Mouse (Mus musculus) embryonic facial prominence, embryonic 13.5 days (tissue): ENCODE results near the gene Nlrp9c. TPM values are rescaled to one million over a fixed set of nuclear protein-coding genes. Genes with fewer than 3 reads are reported as not detected.
"Not testable (repeated sequence)": the region's sequence is repeated elsewhere in the genome, so short reads cannot be mapped to it uniquely, and the experiment has no call there.

Experiments
- ATAC-seq: fragments of 200-750 bp; cut with Nextera tagmentation; 2 replicates; pipeline ENCODE4 v1.8.0; 2017; ENCODE audit warnings: low read depth; ENCODE audit not compliant: insufficient number of reproducible peaks, insufficient read depth, low FRiP score, low TSS enrichment
- H3K27ac ChIP-seq: fragments of 300-500 bp; sonication (generic); 2 replicates; pipeline ENCODE4 v1.5.1; 2015; ENCODE audit warnings: moderate library complexity, mild to moderate bottlenecking, inconsistent platforms
- H3K27me3 ChIP-seq: fragments of 300-500 bp; sonication (generic); 2 replicates; pipeline ENCODE4 v1.6.1; 2015; ENCODE audit warnings: mild to moderate bottlenecking, inconsistent platforms
- H3K36me3 ChIP-seq: fragments of 300-500 bp; sonication (generic); 2 replicates; pipeline ENCODE4 v1.6.1; 2015; ENCODE audit warnings: mild to moderate bottlenecking, inconsistent platforms
- H3K4me1 ChIP-seq: fragments of 300-500 bp; sonication (generic); 2 replicates; pipeline ENCODE4 v1.6.1; 2015; ENCODE audit warnings: inconsistent platforms
- H3K4me2 ChIP-seq: fragments of 300-500 bp; sonication (generic); 2 replicates; pipeline ENCODE4 v1.6.1; 2015; ENCODE audit warnings: moderate library complexity, mild to moderate bottlenecking, inconsistent platforms
- H3K4me3 ChIP-seq: fragments of 300-500 bp; sonication (generic); 2 replicates; pipeline ENCODE4 v1.5.1; 2015; ENCODE audit warnings: mild to moderate bottlenecking, inconsistent platforms
- H3K9ac ChIP-seq: fragments of 300-500 bp; sonication (generic); 2 replicates; pipeline ENCODE4 v1.6.1; 2015; ENCODE audit warnings: mild to moderate bottlenecking, inconsistent platforms
- H3K9me3 ChIP-seq: fragments of 300-500 bp; sonication (generic); 2 replicates; pipeline ENCODE4 v1.6.1; 2016; ENCODE audit warnings: inconsistent platforms
- WGBS: fragments of 180-500 bp; shearing (Covaris S2); methylation state at CpG from one replicate; pipeline ENCODE4 v1.1.7; 2015; ENCODE audit warnings: mixed read lengths; 5-methylcytosine and 5-hydroxymethylcytosine counted together
- polyA plus RNA-seq: library from polyadenylated mRNA; unstranded; fragments of >200 nt; fragmentation: Nextera tagmentation; extraction: Ambion mirVana; gene quantifications from 2 replicates; pipeline ENCODE4 v1.2.1, GENCODE M21; 2015

The Nlrp9c gene
- polyA plus RNA-seq, 1 experiment from 2014 or later = not detected

DNA sequence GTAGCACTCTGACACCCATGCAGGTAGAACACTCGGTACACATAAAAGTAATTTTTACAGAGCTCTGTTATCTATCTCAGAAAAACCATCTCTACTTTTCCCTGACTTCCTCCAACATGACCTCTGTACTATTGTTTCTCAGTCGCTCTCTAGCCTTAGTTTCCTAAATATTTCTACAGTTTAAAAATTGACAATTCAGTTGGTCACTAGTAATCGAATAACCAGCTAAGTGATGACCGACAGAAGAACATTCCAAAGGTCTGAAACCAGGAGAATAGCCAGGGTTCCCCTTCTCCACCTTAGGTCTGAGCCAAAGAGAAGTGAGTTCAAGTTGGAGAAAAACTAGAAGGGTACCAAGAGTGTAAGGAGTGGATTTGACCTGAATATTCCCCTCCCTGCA lies 91.7 kb downstream of the Nlrp9c start:
- not testable (repeated sequence) for H3K9me3 ChIP-seq, H3K4me3 ChIP-seq, ATAC-seq, H3K36me3 ChIP-seq, H3K9ac ChIP-seq, H3K27me3 ChIP-seq, H3K27ac ChIP-seq, H3K4me1 ChIP-seq, H3K4me2 ChIP-seq
- WGBS = 83% methylated on average over 4 of the region's 4 CpGs

DNA sequence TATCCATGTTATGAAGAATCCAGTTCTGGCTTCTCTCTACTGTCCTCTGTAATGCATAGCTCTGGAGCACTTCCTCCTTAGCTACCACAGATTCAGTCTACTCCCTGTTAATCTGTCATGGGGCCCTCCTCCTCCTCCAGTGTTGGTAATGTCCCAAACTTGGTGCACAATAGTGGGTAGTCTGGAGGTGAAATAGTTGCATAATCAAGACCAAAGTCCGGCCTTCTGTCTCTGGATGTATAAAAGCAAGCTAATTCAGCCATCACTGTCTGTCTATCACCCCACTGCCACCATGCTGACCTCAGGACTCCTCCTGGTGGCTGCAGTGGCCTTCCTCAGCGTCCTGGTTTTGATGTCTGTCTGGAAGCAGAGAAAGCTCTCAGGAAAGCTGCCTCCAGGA lies 96.6 kb downstream of the Nlrp9c start, which contains the start of gene Cyp2a4:
TSS of gene Cyp2a4 (plus strand) at position 244 of the 400 bp plus-strand sequence.
- H3K27ac ChIP-seq, H3K9ac ChIP-seq, ATAC-seq, H3K4me1 ChIP-seq, H3K27me3 ChIP-seq, H3K4me2 ChIP-seq, H3K9me3 ChIP-seq, H3K4me3 ChIP-seq, H3K36me3 ChIP-seq: not testable (repeated sequence)
- 60% methylated on average over 2 of the region's 2 CpGs for WGBS

DNA sequence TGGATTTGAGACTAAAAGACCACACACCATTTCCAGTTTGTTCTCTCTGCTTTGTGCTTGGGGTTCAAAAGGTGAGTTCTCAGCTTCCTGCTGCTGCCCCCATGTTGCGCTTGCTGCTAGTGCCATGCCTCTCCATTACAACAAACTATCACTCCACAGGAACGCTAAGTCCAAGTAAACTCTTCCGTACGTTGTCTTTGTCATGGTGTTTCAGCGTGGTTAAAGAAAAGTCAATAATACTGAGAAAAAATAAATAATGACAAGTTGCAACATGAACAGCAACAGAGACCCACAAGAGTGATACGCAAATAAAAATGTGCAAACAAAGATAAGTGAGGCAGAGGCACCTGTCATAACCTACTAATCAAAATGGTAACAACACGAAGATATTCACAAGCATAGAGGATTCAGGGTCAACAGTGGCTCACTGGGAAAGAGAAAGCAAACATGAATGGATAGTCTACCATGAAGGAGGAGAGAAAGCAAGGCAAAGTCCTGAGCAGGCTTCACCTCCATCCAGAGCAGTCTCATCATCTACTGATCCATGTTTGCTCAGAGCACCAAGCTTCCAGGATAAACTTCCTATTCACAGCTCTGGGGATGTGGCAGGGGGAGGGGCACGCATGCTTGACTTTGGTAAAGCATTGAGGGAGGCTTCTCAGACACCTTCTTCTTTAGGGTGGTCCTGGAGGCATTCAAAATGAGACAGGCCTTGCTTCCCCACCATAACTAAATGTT lies 99.9 kb downstream of the Nlrp9c start:
- not testable (repeated sequence) for H3K9me3 ChIP-seq, H3K36me3 ChIP-seq, H3K9ac ChIP-seq, H3K27ac ChIP-seq, H3K4me1 ChIP-seq, H3K4me3 ChIP-seq, H3K4me2 ChIP-seq, ATAC-seq, H3K27me3 ChIP-seq
- 82% methylated on average over 7 of the region's 8 CpGs for WGBS

Other genes with a start within 250 kb of the Nlrp9c start
- gene Cyp2b9, start 230.3 kb downstream of the Nlrp9c start, polyA plus RNA-seq = not detected in 2 replicates
- not detected in 2 replicates for gene Vmn1r184, start 143.4 kb downstream of the Nlrp9c start, polyA plus RNA-seq
- not detected in 2 replicates for gene Cyp2a4, start 96.5 kb downstream of the Nlrp9c start, polyA plus RNA-seq
- not detected in 2 replicates for gene Nlrp4a, start 31.4 kb upstream of the Nlrp9c start, polyA plus RNA-seq
- gene Nlrp9a, start 131.3 kb upstream of the Nlrp9c start, polyA plus RNA-seq = not detected in 2 replicates
- not detected in 2 replicates for gene Vmn1r185, start 214.8 kb upstream of the Nlrp9c start, polyA plus RNA-seq